ENCODE assay signal across 32 mouse cellular contexts in the genomic region with DNA sequence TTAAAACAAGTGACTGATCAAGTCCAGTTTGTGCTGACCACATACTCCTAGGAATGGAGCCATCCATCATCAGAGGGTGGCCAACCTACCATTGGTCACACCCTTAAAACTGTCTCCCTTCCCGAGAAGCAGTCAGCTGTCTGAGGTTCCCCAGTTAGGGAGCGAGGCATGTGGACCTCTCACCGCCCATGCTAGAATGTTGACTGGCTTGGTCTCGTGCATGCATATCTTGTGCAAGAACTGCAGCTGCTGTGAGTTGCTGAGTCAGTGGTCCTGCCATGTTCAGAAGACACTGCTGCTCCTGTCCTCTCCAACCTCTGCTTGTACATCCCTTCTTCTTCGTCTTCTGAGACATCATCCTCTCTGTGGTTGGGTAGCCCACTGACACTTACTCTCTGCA. TPM values are rescaled to one million over a fixed set of nuclear protein-coding genes. Genes with fewer than 3 reads are reported as not detected.
A peak's percentile ranks its signal among the peaks of the same experiment; 100 is the strongest.
DNase-seq lines count a peak whose midpoint lies in the region; ATAC-seq and TF ChIP-seq lines count a peak whose summit lies in the region.
"Had no signal": no experiment of that assay in that cellular context is flagged by ENCODE, and none has a peak within 500 bp of the region (broad histone marks: within the 10 kb centered on the region; RNA-seq: fewer than 3 reads in every experiment).

No protein-coding gene starts in this region.

- 0 out of 2 replicates have a peak, but pooled peaks have one; percentile 28 for ATAC-seq in intestine, postnatal 0 days
- ATAC-seq in intestine, embryonic 16.5 days, result no peak
- 0 out of 2 replicates have a peak, but pooled peaks have one; percentile 9 for ATAC-seq in common myeloid progenitor, adult 5-6 weeks (replicated peaks; ENCODE audit: low read depth, poor library complexity, severe bottlenecking)
- ATAC-seq in megakaryocyte progenitor cell, adult 5-6 weeks (replicated peaks; ENCODE audit: poor library complexity), result peak; percentile 24; the same call in 1 of the 2 replicates
- ATAC-seq: forebrain, embryonic 15.5 days; hindbrain, postnatal 0 days; inflammation-experienced regulatory T-cells, adult 6 months; Patski had no signal

- intact Hi-C loops in gastrocnemius, adult 2 months (cut with DNase I), result no loop called here

- no peaks in the 10 kb centered on the region for H3K4me1 ChIP-seq in intestine, postnatal 0 days (replicated peaks; ENCODE audit: control insufficient read depth, insufficient read depth, low read length)
- no peaks in the 10 kb centered on the region for H3K4me1 ChIP-seq in intestine, embryonic 16.5 days (ENCODE audit: control insufficient read depth, insufficient read depth, low read length)
- H3K4me1 ChIP-seq: embryonic facial prominence, embryonic 13.5 days; forebrain, embryonic 12.5 days had no signal

- no peak overlapping the region for H3K27ac ChIP-seq in intestine, postnatal 0 days (ENCODE audit: low read depth, low read length)
- no peak overlapping the region for H3K27ac ChIP-seq in intestine, embryonic 16.5 days (ENCODE audit: low read length)
- H3K27ac ChIP-seq in gastrocnemius, adult 2 months, result no peak overlapping the region
- H3K27ac ChIP-seq: embryonic facial prominence, embryonic 10.5 days; embryonic facial prominence, embryonic 13.5 days; forebrain, embryonic 12.5 days; forebrain, embryonic 15.5 days; heart, embryonic 10.5 days; heart, embryonic 13.5 days; hindbrain, embryonic 14.5 days; hindbrain, postnatal 0 days had no signal

- H3K27me3 ChIP-seq in intestine, postnatal 0 days (replicated peaks; ENCODE audit: control insufficient read depth, insufficient read depth, low read length), result no peaks in the 10 kb centered on the region
- no peaks in the 10 kb centered on the region for H3K27me3 ChIP-seq in intestine, embryonic 16.5 days (replicated peaks; ENCODE audit: control insufficient read depth, insufficient read depth, low read length)
- H3K27me3 ChIP-seq: CH12.LX; embryonic facial prominence, embryonic 13.5 days; forebrain, embryonic 12.5 days; forebrain, embryonic 15.5 days; heart, embryonic 13.5 days; Patski had no signal

- H3K4me3 ChIP-seq in intestine, postnatal 0 days (ENCODE audit: low read depth, low read length), result no peak overlapping the region
- no peak overlapping the region for H3K4me3 ChIP-seq in intestine, embryonic 16.5 days (ENCODE audit: low read length)
- no peak overlapping the region for H3K4me3 ChIP-seq in gastrocnemius, adult 2 months
- H3K4me3 ChIP-seq: embryonic facial prominence, embryonic 10.5 days; embryonic facial prominence, embryonic 13.5 days; erythroblast, embryonic 14.5 days; forebrain, embryonic 12.5 days; forebrain, embryonic 15.5 days; heart, embryonic 10.5 days; heart, embryonic 13.5 days had no signal

- DNase-seq in testis, postnatal 14 days (ENCODE audit: low spot score), result no peak
- DNase-seq in gastrocnemius, adult 2 months, result no peak
- DNase-seq: adrenal gland, adult 2 months; adrenal gland, postnatal 14 days; B cell, adult 2 months; cerebellum, adult 11 months; cerebellum, adult 2 months; cerebellum, adult 9-11 months; cerebellum, postnatal 25 days; embryo, embryonic 11 days; gastrocnemius, postnatal 10 days; gastrocnemius, postnatal 36 days; heart, adult 18-20 months; heart, postnatal 14 days; heart, postnatal 4 days had no signal

- no peaks in the 10 kb centered on the region for H3K36me3 ChIP-seq in intestine, postnatal 0 days (ENCODE audit: control insufficient read depth, insufficient read depth)
- H3K36me3 ChIP-seq in intestine, embryonic 16.5 days (ENCODE audit: control insufficient read depth, insufficient read depth, low read length), result no peaks in the 10 kb centered on the region
- H3K36me3 ChIP-seq: forebrain, embryonic 12.5 days; forebrain, embryonic 15.5 days; heart, embryonic 10.5 days had no signal

- no peak overlapping the region for H3K9ac ChIP-seq in intestine, postnatal 0 days (ENCODE audit: low read depth, low read length)
- no peak overlapping the region for H3K9ac ChIP-seq in intestine, embryonic 16.5 days (ENCODE audit: low read depth, low read length)
- H3K9ac ChIP-seq: embryonic facial prominence, embryonic 13.5 days; forebrain, embryonic 12.5 days; forebrain, embryonic 15.5 days; heart, embryonic 13.5 days; hindbrain, embryonic 14.5 days had no signal

- no peak for TF ChIP-seq CTCF in intestine, postnatal 0 days (IDR thresholded peaks at IDR 0.05; ENCODE audit: low read depth)
- no peak for TF ChIP-seq CTCF in gastrocnemius, adult 2 months (IDR thresholded peaks at IDR 0.05)

- 75% methylated on average over 5 of the region's 5 CpGs for WGBS in intestine, postnatal 0 days
- WGBS in intestine, embryonic 16.5 days, result 80% methylated on average over 5 of the region's 5 CpGs

- no peaks in the 10 kb centered on the region for H3K9me3 ChIP-seq in intestine, postnatal 0 days (ENCODE audit: control insufficient read depth)
- no peaks in the 10 kb centered on the region for H3K9me3 ChIP-seq in intestine, embryonic 16.5 days (ENCODE audit: control insufficient read depth, low read length)
- H3K9me3 ChIP-seq: embryonic facial prominence, embryonic 10.5 days; embryonic facial prominence, embryonic 13.5 days; forebrain, embryonic 12.5 days; forebrain, embryonic 15.5 days; G1E; heart, embryonic 10.5 days; heart, embryonic 13.5 days had no signal

- H3K4me2 ChIP-seq in intestine, postnatal 0 days (replicated peaks; ENCODE audit: low read depth), result no peak overlapping the region
- no peak overlapping the region for H3K4me2 ChIP-seq in intestine, embryonic 16.5 days (ENCODE audit: low read depth, low read length)
- H3K4me2 ChIP-seq: embryonic facial prominence, embryonic 13.5 days; forebrain, embryonic 12.5 days; forebrain, embryonic 15.5 days; heart, embryonic 13.5 days; hindbrain, embryonic 14.5 days had no signal

RNA-seq across cellular contexts. Expression of a gene that starts 22.0 kb away (rescaled TPM):
- 8.7 and 11.5 TPM in 2 replicates for polyA plus RNA-seq in intestine, postnatal 0 days (2015; fragmentation: Nextera tagmentation; extraction: Ambion mirVana)
- 24.0 and 24.9 TPM in 2 replicates for polyA plus RNA-seq in intestine, embryonic 16.5 days (2015; fragmentation: Nextera tagmentation; extraction: Ambion mirVana)
- 49.1 and 70.8 TPM in 2 replicates for total RNA-seq in common myeloid progenitor, adult 5-6 weeks (2017)
- 45.0 and 56.3 TPM in 2 replicates for total RNA-seq in megakaryocyte progenitor cell, adult 5-6 weeks (2015)
- total RNA-seq in megakaryocyte progenitor cell, adult 5-6 weeks (2017), result 45.9 and 51.3 TPM in 2 replicates
- total RNA-seq in gastrocnemius, adult 2 months (2021), result 10 to 100 TPM; 45.9 to 50.5 TPM
